Mouse (Mus musculus): ENCODE data around the gene Rpl23. TPM values are rescaled to one million over a fixed set of nuclear protein-coding genes. Genes with fewer than 3 reads are reported as not detected.
"Not testable (repeated sequence)": the region's sequence is repeated elsewhere in the genome, so short reads cannot be mapped to it uniquely, and the experiment has no call there.

Rpl23 gene
- polyA plus RNA-seq, 1 experiment from 2014 or later: 774 TPM

GRCm38 (mm10) chr11:97790778-97791438 lies 8.7 kb upstream of the Rpl23 start:
- not testable (repeated sequence) for H3K4me1 ChIP-seq (ENCODE audit: control insufficient read depth, insufficient read depth, low read length); H3K9me3 ChIP-seq (ENCODE audit: control insufficient read depth, low read depth, low read length); H3K27me3 ChIP-seq (ENCODE audit: control insufficient read depth, insufficient read depth, low read length); H3K36me3 ChIP-seq (ENCODE audit: control insufficient read depth, insufficient read depth, low read length); H3K27ac ChIP-seq (ENCODE audit: low read length); H3K4me2 ChIP-seq (replicated peaks; ENCODE audit: low read depth, low read length); ATAC-seq (ENCODE audit: insufficient number of reproducible peaks, insufficient read depth, low FRiP score, low read depth); H3K9ac ChIP-seq (replicated peaks; ENCODE audit: low read depth, low read length); H3K4me3 ChIP-seq (ENCODE audit: low read depth, low read length)
- 91% methylated on average over 2 of the region's 2 CpGs for WGBS

GRCm38 (mm10) chr11:97789727-97790126 lies 7.5 kb upstream of the Rpl23 start:
- 86% methylated on average over 5 of the region's 5 CpGs for WGBS
- H3K4me1 ChIP-seq (ENCODE audit: control insufficient read depth, insufficient read depth, low read length): no peaks in the 10 kb centered on the region
- H3K27me3 ChIP-seq (ENCODE audit: control insufficient read depth, insufficient read depth, low read length): no peaks in the 10 kb centered on the region
- H3K36me3 ChIP-seq (ENCODE audit: control insufficient read depth, insufficient read depth, low read length): no peaks in the 10 kb centered on the region
- no peak for ATAC-seq (ENCODE audit: insufficient number of reproducible peaks, insufficient read depth, low FRiP score, low read depth)
- H3K9ac ChIP-seq (replicated peaks; ENCODE audit: low read depth, low read length): no peak overlapping the region
- no peak overlapping the region for H3K4me3 ChIP-seq (ENCODE audit: low read depth, low read length)
- no peaks in the 10 kb centered on the region for H3K9me3 ChIP-seq (ENCODE audit: control insufficient read depth, low read depth, low read length)
- no peak overlapping the region for H3K4me2 ChIP-seq (replicated peaks; ENCODE audit: low read depth, low read length)
- no peak overlapping the region for H3K27ac ChIP-seq (ENCODE audit: low read length)

DNA sequence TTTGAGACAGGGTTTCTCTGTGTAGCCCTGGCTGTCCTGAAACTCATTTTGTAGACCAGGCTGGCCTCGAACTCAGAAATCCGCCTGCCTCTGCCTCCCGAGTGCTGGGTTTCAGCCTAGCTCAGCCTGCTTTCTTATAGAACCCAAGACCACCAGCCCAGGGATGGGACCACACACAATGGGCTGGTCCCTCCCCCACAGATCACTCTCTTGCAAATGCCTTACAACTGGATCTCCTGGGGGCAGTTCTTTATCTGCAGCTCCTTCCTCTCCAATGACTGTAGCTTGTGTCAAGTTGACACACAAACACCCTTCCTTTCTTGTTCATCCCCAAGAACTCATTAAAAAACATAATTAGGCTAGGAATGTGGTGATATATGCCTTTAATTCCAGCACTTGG lies 5.7 kb upstream of the Rpl23 start:
- Histone ChIP-seq H3K4me2 (replicated peaks; ENCODE audit: low read depth, low read length) (no peak overlapping the region), H3K36me3 (ENCODE audit: control insufficient read depth, insufficient read depth, low read length) (no peaks in the 10 kb centered on the region), H3K4me1 (ENCODE audit: control insufficient read depth, insufficient read depth, low read length) (no peaks in the 10 kb centered on the region), H3K27ac (ENCODE audit: low read length) (no peak overlapping the region), H3K9me3 (ENCODE audit: control insufficient read depth, low read depth, low read length) (no peaks in the 10 kb centered on the region), H3K27me3 (ENCODE audit: control insufficient read depth, insufficient read depth, low read length) (no peaks in the 10 kb centered on the region), H3K4me3 (ENCODE audit: low read depth, low read length) (no peak overlapping the region), H3K9ac (replicated peaks; ENCODE audit: low read depth, low read length) (no peak overlapping the region)
- ATAC-seq (ENCODE audit: insufficient number of reproducible peaks, insufficient read depth, low FRiP score, low read depth): no peak
- WGBS: 95% methylated on average over 3 of the region's 3 CpGs

- Histone ChIP-seq H3K36me3 (ENCODE audit: control insufficient read depth, insufficient read depth, low read length) (peaks cover 34% of the 10 kb centered on the region), H3K9ac (replicated peaks; ENCODE audit: low read depth, low read length) (peak overlapping the region; percentile 68), H3K27me3 (ENCODE audit: control insufficient read depth, insufficient read depth, low read length) (no peaks in the 10 kb centered on the region), H3K4me2 (replicated peaks; ENCODE audit: low read depth, low read length) (peak overlapping the region; percentile 68), H3K9me3 (ENCODE audit: control insufficient read depth, low read depth, low read length) (no peaks in the 10 kb centered on the region), H3K4me1 (ENCODE audit: control insufficient read depth, insufficient read depth, low read length) (peaks cover 12% of the 10 kb centered on the region), H3K4me3 (ENCODE audit: low read depth, low read length) (peak overlapping the region; percentile 66), H3K27ac (ENCODE audit: low read length) (peak overlapping the region; percentile 77)
- 1% methylated on average over 10 of the region's 10 CpGs for WGBS
- no peak for ATAC-seq (ENCODE audit: insufficient number of reproducible peaks, insufficient read depth, low FRiP score, low read depth)
Measured at GRCm38 (mm10) chr11:97782564-97782895, 293 bp upstream of the Rpl23 start.

GRCm38 (mm10) chr11:97781478-97781831 lies 782 bp downstream of the Rpl23 start:
- peak overlapping the region; percentile 66 for H3K4me3 ChIP-seq (ENCODE audit: low read depth, low read length)
- H3K27me3 ChIP-seq (ENCODE audit: control insufficient read depth, insufficient read depth, low read length): no peaks in the 10 kb centered on the region
- peaks cover 12% of the 10 kb centered on the region for H3K4me1 ChIP-seq (ENCODE audit: control insufficient read depth, insufficient read depth, low read length)
- peak overlapping the region; percentile 68 for H3K4me2 ChIP-seq (replicated peaks; ENCODE audit: low read depth, low read length)
- peak overlapping the region; percentile 75 for H3K27ac ChIP-seq (ENCODE audit: low read length)
- peaks cover 44% of the 10 kb centered on the region for H3K36me3 ChIP-seq (ENCODE audit: control insufficient read depth, insufficient read depth, low read length)
- no peak for ATAC-seq (ENCODE audit: insufficient number of reproducible peaks, insufficient read depth, low FRiP score, low read depth)
- H3K9ac ChIP-seq (replicated peaks; ENCODE audit: low read depth, low read length): peak overlapping the region; percentile 94
- H3K9me3 ChIP-seq (ENCODE audit: control insufficient read depth, low read depth, low read length): no peaks in the 10 kb centered on the region
- WGBS: under 1% methylated on average over 11 of the region's 11 CpGs

DNA sequence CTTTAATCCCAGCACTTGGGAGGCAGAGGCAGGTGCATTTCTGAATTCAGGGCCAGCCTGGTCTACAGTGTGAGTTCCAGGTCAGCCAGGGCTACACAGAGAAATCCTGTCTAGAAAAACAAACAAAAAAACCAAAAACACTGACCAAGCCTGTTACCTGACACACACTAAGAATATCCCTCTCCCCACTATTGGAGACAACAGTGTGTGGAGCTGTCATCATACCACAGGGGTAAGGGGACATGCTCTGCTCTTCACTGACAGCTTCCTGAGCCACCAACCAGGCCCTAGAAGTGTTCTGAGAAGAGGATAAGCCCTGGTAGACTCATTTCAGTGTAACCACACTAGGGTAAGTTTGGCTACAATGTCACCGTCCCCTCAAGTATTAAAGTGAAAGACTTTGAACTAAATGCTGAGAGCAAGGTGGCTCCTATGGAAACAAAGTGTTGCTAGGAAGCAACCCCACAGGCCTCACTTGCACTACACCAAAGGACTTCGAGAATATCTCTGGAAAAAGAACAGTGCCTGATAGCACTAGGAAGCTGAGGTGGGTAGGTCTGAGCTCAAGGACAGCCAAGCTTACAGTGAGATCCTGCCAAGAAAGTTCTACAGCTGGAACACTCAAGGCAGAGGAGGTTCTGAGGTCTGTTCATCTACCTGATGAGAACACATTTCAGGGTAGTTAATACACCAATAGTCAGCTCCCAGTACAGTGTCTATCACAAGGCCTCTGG lies 2.1 kb downstream of the Rpl23 start:
- Histone ChIP-seq H3K9me3 (ENCODE audit: control insufficient read depth, low read depth, low read length) (no peaks in the 10 kb centered on the region), H3K4me2 (replicated peaks; ENCODE audit: low read depth, low read length) (peak overlapping the region; percentile 68), H3K9ac (replicated peaks; ENCODE audit: low read depth, low read length) (peak overlapping the region; percentile 94), H3K4me1 (ENCODE audit: control insufficient read depth, insufficient read depth, low read length) (peaks cover 12% of the 10 kb centered on the region), H3K36me3 (ENCODE audit: control insufficient read depth, insufficient read depth, low read length) (peaks cover 45% of the 10 kb centered on the region), H3K4me3 (ENCODE audit: low read depth, low read length) (peak overlapping the region; percentile 66), H3K27me3 (ENCODE audit: control insufficient read depth, insufficient read depth, low read length) (no peaks in the 10 kb centered on the region), H3K27ac (ENCODE audit: low read length) (no peak overlapping the region)
- WGBS: 84% methylated on average over 2 of the region's 2 CpGs
- no peak for ATAC-seq (ENCODE audit: insufficient number of reproducible peaks, insufficient read depth, low FRiP score, low read depth)

DNA sequence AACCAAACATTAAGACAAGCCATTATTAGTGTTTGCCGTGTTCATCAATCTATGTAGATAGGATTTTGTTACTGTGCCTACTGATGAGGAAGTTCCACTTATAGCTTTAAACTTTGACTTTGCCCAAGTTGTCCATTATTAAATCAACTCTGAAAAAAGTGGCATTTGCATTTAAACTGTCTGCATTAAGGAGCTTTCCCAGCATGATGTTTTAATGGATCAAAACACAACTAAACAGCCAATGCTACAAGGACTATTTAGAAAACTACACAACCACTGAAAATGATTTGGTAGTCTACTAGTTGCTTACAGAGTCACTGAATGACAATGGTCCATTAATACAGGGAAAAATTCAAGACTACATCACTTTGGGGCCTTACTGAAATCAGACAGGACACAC lies 3.3 kb downstream of the Rpl23 start:
- Histone ChIP-seq H3K9ac (replicated peaks; ENCODE audit: low read depth, low read length) (no peak overlapping the region), H3K4me2 (replicated peaks; ENCODE audit: low read depth, low read length) (no peak overlapping the region), H3K9me3 (ENCODE audit: control insufficient read depth, low read depth, low read length) (no peaks in the 10 kb centered on the region), H3K36me3 (ENCODE audit: control insufficient read depth, insufficient read depth, low read length) (peaks cover 45% of the 10 kb centered on the region), H3K4me1 (ENCODE audit: control insufficient read depth, insufficient read depth, low read length) (peaks cover 12% of the 10 kb centered on the region), H3K27ac (ENCODE audit: low read length) (no peak overlapping the region), H3K27me3 (ENCODE audit: control insufficient read depth, insufficient read depth, low read length) (no peaks in the 10 kb centered on the region), H3K4me3 (ENCODE audit: low read depth, low read length) (no peak overlapping the region)
- ATAC-seq (ENCODE audit: insufficient number of reproducible peaks, insufficient read depth, low FRiP score, low read depth): no peak
- 90% methylated on average over 1 of the region's 1 CpGs for WGBS

GRCm38 (mm10) chr11:97777129-97777529 lies 5.1 kb downstream of the Rpl23 start:
- H3K36me3 ChIP-seq (ENCODE audit: control insufficient read depth, insufficient read depth, low read length): peaks cover 45% of the 10 kb centered on the region
- ATAC-seq (ENCODE audit: insufficient number of reproducible peaks, insufficient read depth, low FRiP score, low read depth): no peak
- H3K9ac ChIP-seq (replicated peaks; ENCODE audit: low read depth, low read length): no peak overlapping the region
- WGBS: 47% methylated on average over 2 of the region's 2 CpGs
- no peak overlapping the region for H3K4me3 ChIP-seq (ENCODE audit: low read depth, low read length)
- peaks cover 12% of the 10 kb centered on the region for H3K4me1 ChIP-seq (ENCODE audit: control insufficient read depth, insufficient read depth, low read length)
- H3K27me3 ChIP-seq (ENCODE audit: control insufficient read depth, insufficient read depth, low read length): no peaks in the 10 kb centered on the region
- no peaks in the 10 kb centered on the region for H3K9me3 ChIP-seq (ENCODE audit: control insufficient read depth, low read depth, low read length)
- H3K4me2 ChIP-seq (replicated peaks; ENCODE audit: low read depth, low read length): no peak overlapping the region
- H3K27ac ChIP-seq (ENCODE audit: low read length): no peak overlapping the region
